Mouse (Mus musculus) G1E (cell line): ENCODE results near the gene Camk2n2. TPM values are rescaled to one million over a fixed set of nuclear protein-coding genes. Genes with fewer than 3 reads are reported as not detected.

Experiments
- ATAC-seq: 2 replicates; pipeline ENCODE4 v1.8.0; 2016; ENCODE audit warnings: mild to moderate bottlenecking; ENCODE audit not compliant: insufficient number of reproducible peaks, poor library complexity, low FRiP score, severe bottlenecking; ENCODE audit errors: extremely low read depth
- DNase-seq: peaks from one replicate; pipeline ENCODE4 v3.0.0; 2012; ENCODE audit warnings: low spot score
- H3K27me3 ChIP-seq: 2 replicates; pipeline ENCODE4 v1.6.1; 2012; ENCODE audit warnings: mild to moderate bottlenecking, low read length, inconsistent platforms; ENCODE audit not compliant: insufficient read depth
- H3K36me3 ChIP-seq: replicated peaks from 2 replicates; pipeline ENCODE3; 2012; ENCODE audit warnings: mild to moderate bottlenecking, inconsistent platforms
- H3K4me1 ChIP-seq: 2 replicates; pipeline ENCODE4 v1.6.1; 2012; ENCODE audit warnings: low read depth, low read length, inconsistent platforms, mixed read lengths; ENCODE audit not compliant: insufficient read depth
- H3K4me3 ChIP-seq: 2 replicates; pipeline ENCODE4 v1.5.1; 2012; ENCODE audit warnings: low read depth, mild to moderate bottlenecking, inconsistent platforms, low read length, moderate library complexity, mixed read lengths
- H3K9me3 ChIP-seq: replicated peaks from 2 replicates; pipeline ENCODE4 v1.6.1; 2012; ENCODE audit warnings: inconsistent platforms
- CTCF ChIP-seq: IDR thresholded peaks from 2 replicates; pipeline ENCODE4 v1.5.1; 2012; ENCODE audit warnings: low read depth, low read length, inconsistent platforms, mixed read lengths
- GATA1 ChIP-seq: IDR thresholded peaks from 2 replicates; pipeline ENCODE4 v1.6.1; 2012; ENCODE audit warnings: borderline replicate concordance, low read length, inconsistent platforms, mixed read lengths
- GATA2 ChIP-seq: IDR thresholded peaks from 2 replicates; pipeline ENCODE4 v1.6.1; 2012; ENCODE audit warnings: low read depth, low read length, inconsistent platforms, borderline replicate concordance
- POLR2AphosphoS5 ChIP-seq: IDR thresholded peaks from 2 replicates; pipeline ENCODE4 v1.6.1; 2012; ENCODE audit warnings: low read depth, low read length, inconsistent platforms; ENCODE audit not compliant: insufficient replicate concordance
- TAL1 ChIP-seq: conservative IDR thresholded peaks from 2 replicates; pipeline ENCODE4 v1.6.1; 2012; ENCODE audit warnings: low read depth, low read length, inconsistent platforms, mixed read lengths
- polyA plus RNA-seq: library from polyadenylated mRNA; stranded (reverse); fragments of >175 nt; gene quantifications from 2 replicates; pipeline ENCODE4 v1.2.3, GENCODE M21; 2012
- total RNA-seq, 2 experiments: library from RNA; stranded (forward) in 1 of 2; stranded (reverse) in 1 of 2; fragments of 200-1000 nt in 1 of 2; fragments of >200 nt in 1 of 2; fragmentation: Nextera tagmentation in 1 of 2; gene quantifications; 2 replicates each; pipeline ENCODE4 v1.2.3; 2014 to 2017

Gene Camk2n2
- total and polyA plus RNA-seq, 3 experiments, result 0.22 to 1.1 TPM; not detected in 1

- H3K9me3 ChIP-seq, result peaks cover 4% of the 10 kb centered on the region; the same call in 1 of the 2 replicates
- no peaks in the 10 kb centered on the region for H3K36me3 ChIP-seq
- peaks cover 3% of the 10 kb centered on the region; the same call in 1 of the 2 replicates for H3K4me1 ChIP-seq
- DNase-seq (no peak), ATAC-seq (no peak)
- no peak for TF ChIP-seq GATA1
- TF ChIP-seq CTCF, result no peak
- TF ChIP-seq POLR2AphosphoS5, result no peak
- H3K27me3 ChIP-seq, result peaks cover 57% of the 10 kb centered on the region
- H3K4me3 ChIP-seq, result no peak overlapping the region
Measured at GRCm38 (mm10) chr16:20628871-20629391, 7.8 kb upstream of the Camk2n2 start.

GRCm38 (mm10) chr16:20623211-20623610 is 2.1 kb upstream of the Camk2n2 start:
- TF ChIP-seq POLR2AphosphoS5 (no peak), CTCF (no peak), GATA2 (no peak), GATA1 (no peak), TAL1 (no peak)
- H3K4me1 ChIP-seq, result peaks cover 32% of the 10 kb centered on the region
- peaks cover 14% of the 10 kb centered on the region for H3K36me3 ChIP-seq
- H3K9me3 ChIP-seq, result no peaks in the 10 kb centered on the region
- H3K4me3 ChIP-seq, result no peak overlapping the region
- ATAC-seq (no peak), DNase-seq (no peak)
- peaks cover 57% of the 10 kb centered on the region for H3K27me3 ChIP-seq

GRCm38 (mm10) chr16:20621991-20622685 is 1.1 kb upstream of the Camk2n2 start:
- TF ChIP-seq TAL1 (no peak), GATA1 (no peak), POLR2AphosphoS5 (no peak), GATA2 (no peak), CTCF (no peak)
- Histone ChIP-seq H3K9me3 (no peaks in the 10 kb centered on the region), H3K4me3 (peak overlapping the region; percentile 76), H3K36me3 (peaks cover 23% of the 10 kb centered on the region), H3K27me3 (peaks cover 57% of the 10 kb centered on the region), H3K4me1 (peaks cover 32% of the 10 kb centered on the region)
- DNase-seq, result peak; percentile 54
- peak; percentile 38; the same call in 1 of the 2 replicates for ATAC-seq

GRCm38 (mm10) chr16:20620751-20621190 is 316 bp downstream of the Camk2n2 start:
- Histone ChIP-seq H3K9me3 (no peaks in the 10 kb centered on the region), H3K4me3 (peak overlapping the region; percentile 76), H3K36me3 (peaks cover 31% of the 10 kb centered on the region), H3K27me3 (peaks cover 48% of the 10 kb centered on the region), H3K4me1 (peaks cover 32% of the 10 kb centered on the region)
- ATAC-seq (no peak), DNase-seq (no peak)
- no peak for TF ChIP-seq CTCF
- TF ChIP-seq POLR2AphosphoS5, result no peak
- TF ChIP-seq GATA1, result no peak
- TF ChIP-seq GATA2, result no peak
- TF ChIP-seq TAL1, result no peak

GRCm38 (mm10) chr16:20620399-20620735 is 720 bp downstream of the Camk2n2 start:
- H3K36me3 ChIP-seq, result peaks cover 35% of the 10 kb centered on the region
- no peak for DNase-seq
- no peaks in the 10 kb centered on the region for H3K9me3 ChIP-seq
- H3K27me3 ChIP-seq, result peaks cover 44% of the 10 kb centered on the region
- H3K4me1 ChIP-seq, result peaks cover 32% of the 10 kb centered on the region
- H3K4me3 ChIP-seq, result peak overlapping the region; percentile 64; the same call in 1 of the 2 replicates
- ATAC-seq, result no peak
- TF ChIP-seq GATA1, result no peak
- TF ChIP-seq POLR2AphosphoS5, result no peak
- no peak for TF ChIP-seq CTCF
- no peak for TF ChIP-seq GATA2
- no peak for TF ChIP-seq TAL1

GRCm38 (mm10) chr16:20619541-20620398 is 1.3 kb downstream of the Camk2n2 start:
- ATAC-seq (no peak), DNase-seq (peak; percentile 51)
- Histone ChIP-seq H3K36me3 (peaks cover 37% of the 10 kb centered on the region), H3K27me3 (peaks cover 39% of the 10 kb centered on the region), H3K4me1 (peaks cover 32% of the 10 kb centered on the region), H3K4me3 (peak overlapping the region; percentile 64; the same call in 1 of the 2 replicates), H3K9me3 (no peaks in the 10 kb centered on the region)
- TF ChIP-seq TAL1 (no peak), CTCF (no peak), GATA2 (no peak), GATA1 (no peak), POLR2AphosphoS5 (no peak)
